Mouse (Mus musculus): ENCODE results near the gene Smyd4. TPM values are rescaled to one million over a fixed set of nuclear protein-coding genes. Genes with fewer than 3 reads are reported as not detected.
A peak's percentile ranks its signal among the peaks of the same experiment; 100 is the strongest.

The Smyd4 gene
- polyA plus RNA-seq, 1 experiment from 2014 or later: 15.6 TPM

- peak within 1 kb of the TSS; percentile 83 for H3K4me2 ChIP-seq
- no peaks in the 10 kb centered on the region for H3K9me3 ChIP-seq
- ATAC-seq (ENCODE audit: insufficient number of reproducible peaks, insufficient read depth, low FRiP score, low TSS enrichment, low read depth): no peak
- H3K36me3 ChIP-seq: peaks cover 10% of the 10 kb centered on the region
- peak within 1 kb of the TSS; percentile 77 for H3K9ac ChIP-seq
- 15% methylated on average over 10 of the region's 10 CpGs for WGBS
- H3K4me1 ChIP-seq: peaks cover 32% of the 10 kb centered on the region
- no peaks in the 10 kb centered on the region for H3K27me3 ChIP-seq
- H3K4me3 ChIP-seq: peak within 1 kb of the TSS; percentile 57
- H3K27ac ChIP-seq: peak within 1 kb of the TSS; percentile 88
Observed at GRCm38 (mm10) chr11:75422013-75422792, 74.0 kb downstream of the Smyd4 start, which contains the start of gene Serpinf1. Serpinf1 (minus strand) TSS chr11:75422701.

GRCm38 (mm10) chr11:75423091-75423490 is 74.9 kb downstream of the Smyd4 start:
- Histone ChIP-seq H3K36me3 (peaks cover 2% of the 10 kb centered on the region; the same call in 1 of the 2 replicates), H3K4me3 (no peak overlapping the region), H3K4me1 (peaks cover 32% of the 10 kb centered on the region), H3K27me3 (no peaks in the 10 kb centered on the region), H3K9me3 (no peaks in the 10 kb centered on the region), H3K27ac (no peak overlapping the region), H3K4me2 (no peak overlapping the region), H3K9ac (no peak overlapping the region)
- no peak for ATAC-seq (ENCODE audit: insufficient number of reproducible peaks, insufficient read depth, low FRiP score, low TSS enrichment, low read depth)
- 86% methylated on average over 3 of the region's 3 CpGs for WGBS

- Histone ChIP-seq H3K4me1 (peaks cover 32% of the 10 kb centered on the region), H3K9ac (no peak overlapping the region), H3K36me3 (no peaks in the 10 kb centered on the region), H3K4me3 (no peak overlapping the region), H3K27ac (no peak overlapping the region), H3K9me3 (no peaks in the 10 kb centered on the region), H3K4me2 (no peak overlapping the region), H3K27me3 (no peaks in the 10 kb centered on the region)
- 90% methylated on average over 9 of the region's 9 CpGs for WGBS
- ATAC-seq (ENCODE audit: insufficient number of reproducible peaks, insufficient read depth, low FRiP score, low TSS enrichment, low read depth): no peak
Observed at GRCm38 (mm10) chr11:75424033-75424432, 75.8 kb downstream of the Smyd4 start.

- H3K27me3 ChIP-seq: no peaks in the 10 kb centered on the region
- peaks cover 32% of the 10 kb centered on the region for H3K4me1 ChIP-seq
- ATAC-seq (ENCODE audit: insufficient number of reproducible peaks, insufficient read depth, low FRiP score, low TSS enrichment, low read depth): no peak
- H3K9ac ChIP-seq: no peak overlapping the region
- H3K4me3 ChIP-seq: no peak overlapping the region
- 96% methylated on average over 3 of the region's 3 CpGs for WGBS
- H3K4me2 ChIP-seq: no peak overlapping the region
- no peaks in the 10 kb centered on the region for H3K9me3 ChIP-seq
- H3K27ac ChIP-seq: no peak overlapping the region
- H3K36me3 ChIP-seq: no peaks in the 10 kb centered on the region
Observed at GRCm38 (mm10) chr11:75424459-75424858, 76.2 kb downstream of the Smyd4 start.

GRCm38 (mm10) chr11:75429019-75429705 is 80.9 kb downstream of the Smyd4 start:
- no peak overlapping the region for H3K27ac ChIP-seq
- no peak for ATAC-seq (ENCODE audit: insufficient number of reproducible peaks, insufficient read depth, low FRiP score, low TSS enrichment, low read depth)
- H3K36me3 ChIP-seq: no peaks in the 10 kb centered on the region
- H3K4me2 ChIP-seq: no peak overlapping the region
- 0 out of 2 replicates have a peak, but pooled peaks cover 6% of the 10 kb centered on the region for H3K4me1 ChIP-seq
- H3K9ac ChIP-seq: no peak overlapping the region
- no peaks in the 10 kb centered on the region; the same call in 1 of the 2 replicates for H3K9me3 ChIP-seq
- no peaks in the 10 kb centered on the region for H3K27me3 ChIP-seq
- WGBS: 83% methylated on average over 9 of the region's 9 CpGs
- no peak overlapping the region for H3K4me3 ChIP-seq

- H3K27me3 ChIP-seq: no peaks in the 10 kb centered on the region
- WGBS: 70% methylated on average over 11 of the region's 11 CpGs
- H3K4me2 ChIP-seq: no peak overlapping the region
- H3K9me3 ChIP-seq: no peaks in the 10 kb centered on the region; the same call in 1 of the 2 replicates
- 0 out of 2 replicates have a peak, but pooled peaks cover 6% of the 10 kb centered on the region for H3K4me1 ChIP-seq
- no peak overlapping the region for H3K4me3 ChIP-seq
- H3K27ac ChIP-seq: no peak overlapping the region
- no peak overlapping the region for H3K9ac ChIP-seq
- peak; percentile 45; the same call in 1 of the 2 replicates for ATAC-seq (ENCODE audit: insufficient number of reproducible peaks, insufficient read depth, low FRiP score, low TSS enrichment, low read depth)
- no peaks in the 10 kb centered on the region for H3K36me3 ChIP-seq
Observed at GRCm38 (mm10) chr11:75431307-75431706, 83.1 kb downstream of the Smyd4 start.

GRCm38 (mm10) chr11:75434138-75434537 is 85.9 kb downstream of the Smyd4 start:
- Histone ChIP-seq H3K9ac (no peak overlapping the region), H3K27ac (no peak overlapping the region), H3K36me3 (no peaks in the 10 kb centered on the region), H3K4me2 (no peak overlapping the region), H3K9me3 (no peaks in the 10 kb centered on the region; the same call in 1 of the 2 replicates), H3K4me1 (0 out of 2 replicates have a peak, but pooled peaks cover 6% of the 10 kb centered on the region), H3K27me3 (no peaks in the 10 kb centered on the region), H3K4me3 (no peak overlapping the region)
- WGBS: 84% methylated on average over 5 of the region's 5 CpGs
- ATAC-seq (ENCODE audit: insufficient number of reproducible peaks, insufficient read depth, low FRiP score, low TSS enrichment, low read depth): no peak

GRCm38 (mm10) chr11:75438194-75438593 is 90.0 kb downstream of the Smyd4 start:
- Histone ChIP-seq H3K4me1 (no peaks in the 10 kb centered on the region), H3K9me3 (no peaks in the 10 kb centered on the region; the same call in 1 of the 2 replicates), H3K4me2 (no peak overlapping the region), H3K4me3 (no peak overlapping the region), H3K27me3 (no peaks in the 10 kb centered on the region), H3K36me3 (peaks cover 24% of the 10 kb centered on the region), H3K9ac (no peak overlapping the region), H3K27ac (no peak overlapping the region)
- no peak for ATAC-seq (ENCODE audit: insufficient number of reproducible peaks, insufficient read depth, low FRiP score, low TSS enrichment, low read depth)
- WGBS: 81% methylated on average over 13 of the region's 13 CpGs

- peaks cover 30% of the 10 kb centered on the region for H3K36me3 ChIP-seq
- WGBS: 92% methylated on average over 3 of the region's 3 CpGs
- no peaks in the 10 kb centered on the region; the same call in 1 of the 2 replicates for H3K9me3 ChIP-seq
Observed at GRCm38 (mm10) chr11:75438804-75439203, 90.6 kb downstream of the Smyd4 start.

GRCm38 (mm10) chr11:75439363-75439762 is 91.1 kb downstream of the Smyd4 start, which contains the start of gene Serpinf2:
Serpinf2 (minus strand) TSS chr11:75439591.
- no peaks in the 10 kb centered on the region for H3K4me1 ChIP-seq
- WGBS: 88% methylated on average over 6 of the region's 6 CpGs
- no peak within 1 kb of the TSS for H3K9ac ChIP-seq
- H3K27ac ChIP-seq: no peak within 1 kb of the TSS
- peaks cover 36% of the 10 kb centered on the region for H3K36me3 ChIP-seq
- H3K4me3 ChIP-seq: no peak within 1 kb of the TSS
- H3K9me3 ChIP-seq: no peaks in the 10 kb centered on the region
- ATAC-seq (ENCODE audit: insufficient number of reproducible peaks, insufficient read depth, low FRiP score, low TSS enrichment, low read depth): no peak
- H3K4me2 ChIP-seq: no peak within 1 kb of the TSS
- no peaks in the 10 kb centered on the region for H3K27me3 ChIP-seq

More at GRCm38 (mm10) chr11:75438804-75439203, 90.6 kb downstream of the Smyd4 start:
- ATAC-seq (ENCODE audit: insufficient number of reproducible peaks, insufficient read depth, low FRiP score, low TSS enrichment, low read depth): no peak
- Histone ChIP-seq H3K4me1 (no peaks in the 10 kb centered on the region), H3K4me2 (no peak overlapping the region), H3K27ac (no peak overlapping the region), H3K4me3 (no peak overlapping the region), H3K27me3 (no peaks in the 10 kb centered on the region), H3K9ac (no peak overlapping the region)

- 91% methylated on average over 3 of the region's 3 CpGs for WGBS
- Histone ChIP-seq H3K27ac (no peak overlapping the region), H3K27me3 (no peaks in the 10 kb centered on the region), H3K4me2 (no peak overlapping the region), H3K9ac (no peak overlapping the region), H3K36me3 (peaks cover 41% of the 10 kb centered on the region), H3K4me3 (no peak overlapping the region), H3K9me3 (no peaks in the 10 kb centered on the region), H3K4me1 (no peaks in the 10 kb centered on the region)
- ATAC-seq (ENCODE audit: insufficient number of reproducible peaks, insufficient read depth, low FRiP score, low TSS enrichment, low read depth): no peak
Observed at GRCm38 (mm10) chr11:75439951-75440350, 91.7 kb downstream of the Smyd4 start.

Measured in embryonic facial prominence, embryonic 13.5 days (tissue).